Mouse (Mus musculus) A20 (cell line): ENCODE results near the gene Xpnpep2.
A peak's percentile ranks its signal among the peaks of the same experiment; 100 is the strongest.

Experiments used
- DNase-seq: peaks from one replicate; pipeline ENCODE4 v3.0.0-alpha.2; 2011; ENCODE audit warnings: low read depth, low spot score

The Xpnpep2 gene

DNA sequence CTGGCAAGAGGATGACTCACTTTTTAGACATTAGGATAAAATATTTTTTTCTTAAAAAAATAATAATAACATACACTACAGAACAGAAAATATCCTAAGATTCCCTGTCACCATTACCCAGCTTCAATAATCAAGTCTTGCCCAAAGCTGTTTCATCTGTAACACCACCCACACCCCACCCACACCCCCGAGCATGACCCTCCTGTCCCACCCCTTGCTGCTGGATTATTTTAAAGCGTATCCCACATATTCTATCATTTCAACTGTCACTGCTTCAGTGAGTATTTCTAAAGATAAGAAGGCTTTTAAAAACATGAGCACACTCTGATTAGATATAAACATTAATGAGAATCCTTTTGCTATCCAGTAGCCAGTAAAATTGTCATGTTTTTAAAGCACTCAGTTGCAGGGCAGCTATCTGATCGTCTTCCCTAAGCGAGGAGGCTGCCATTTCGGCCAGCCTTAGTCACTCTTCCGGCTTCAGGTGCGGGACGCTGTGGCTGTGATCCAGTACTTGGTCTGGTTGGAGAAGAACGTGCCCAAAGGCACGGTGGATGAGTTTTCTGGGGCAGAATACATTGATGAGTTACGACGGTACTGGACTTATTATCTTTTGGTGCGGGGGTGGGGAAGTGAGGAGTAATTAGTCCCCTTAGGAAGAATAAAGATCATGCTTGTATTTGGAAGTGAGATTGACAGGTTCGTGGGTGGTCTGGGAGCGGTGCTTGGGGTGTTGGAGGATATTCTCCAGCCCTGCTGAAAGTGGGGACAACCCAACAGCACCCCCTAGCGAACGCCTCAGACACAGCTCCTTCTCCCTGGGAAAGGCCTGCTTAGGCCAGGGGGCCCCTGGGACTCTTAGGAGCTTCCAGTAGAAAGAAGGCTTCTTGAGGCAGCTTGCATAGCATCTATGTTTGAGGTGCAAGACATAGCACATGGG lies 15.9 kb downstream of the Xpnpep2 start:
- peak; percentile 47 for DNase-seq

DNA sequence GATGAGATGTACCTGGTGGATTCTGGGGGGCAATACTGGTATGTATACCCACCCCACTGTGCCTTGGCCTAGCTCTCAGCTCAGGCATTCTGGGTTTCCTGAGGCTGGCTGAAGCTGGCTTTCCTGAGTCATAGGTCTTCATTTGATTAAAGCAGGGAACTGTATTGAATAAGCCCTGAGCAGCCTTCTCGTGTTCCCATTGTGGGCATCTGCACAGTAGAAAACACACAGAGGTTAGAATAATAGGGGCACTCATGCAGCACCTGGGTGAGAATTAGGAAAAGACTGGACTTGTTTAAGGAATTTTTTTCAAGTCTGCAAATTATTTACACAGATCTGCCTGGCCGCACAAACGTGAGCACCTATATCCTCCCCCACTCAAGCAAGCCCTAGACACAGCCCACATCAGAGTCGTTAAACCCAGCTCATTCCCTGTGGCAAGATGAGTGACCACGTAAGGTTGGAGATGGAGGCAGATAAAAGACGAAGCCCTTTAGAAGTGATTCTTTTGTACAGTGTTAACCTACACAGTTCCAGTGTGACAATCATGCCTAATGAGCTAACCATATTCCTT lies 18.5 kb downstream of the Xpnpep2 start:
- peak; percentile 5 for DNase-seq

DNA sequence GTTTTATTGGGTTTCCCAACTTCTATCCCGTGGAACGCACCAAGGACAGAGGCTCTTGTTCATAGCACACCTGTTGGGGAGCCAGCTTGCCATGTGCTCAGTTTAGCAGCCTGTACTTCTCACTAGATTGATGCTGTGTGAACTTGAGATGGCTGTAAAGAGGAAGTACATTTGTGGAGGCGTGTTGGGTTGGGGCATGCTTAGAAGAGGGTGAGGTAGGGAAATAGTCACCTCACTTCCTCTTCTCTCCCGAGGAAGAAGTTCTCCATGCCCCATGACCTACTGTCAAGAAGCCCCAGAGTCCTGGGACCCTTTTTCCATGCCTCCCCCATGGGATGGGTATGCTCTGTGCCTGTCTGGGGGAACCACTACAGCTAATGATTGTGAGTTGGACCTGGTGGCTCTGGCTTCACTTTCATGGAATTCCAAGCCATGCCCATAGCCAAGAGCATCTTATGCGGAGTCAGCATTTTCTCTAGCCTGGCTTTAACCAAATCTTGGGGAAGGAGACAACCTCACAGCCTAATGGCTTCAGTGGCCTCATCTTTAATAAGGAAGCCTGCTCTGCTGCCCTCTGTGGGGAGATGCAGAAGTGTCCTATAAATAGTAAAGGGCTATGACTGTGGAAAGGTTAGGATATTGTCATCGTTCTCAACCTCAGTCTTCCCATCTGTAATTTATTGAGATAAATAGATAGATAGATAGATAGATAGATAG lies 19.1 kb downstream of the Xpnpep2 start:
- peak; percentile 72 for DNase-seq

DNA sequence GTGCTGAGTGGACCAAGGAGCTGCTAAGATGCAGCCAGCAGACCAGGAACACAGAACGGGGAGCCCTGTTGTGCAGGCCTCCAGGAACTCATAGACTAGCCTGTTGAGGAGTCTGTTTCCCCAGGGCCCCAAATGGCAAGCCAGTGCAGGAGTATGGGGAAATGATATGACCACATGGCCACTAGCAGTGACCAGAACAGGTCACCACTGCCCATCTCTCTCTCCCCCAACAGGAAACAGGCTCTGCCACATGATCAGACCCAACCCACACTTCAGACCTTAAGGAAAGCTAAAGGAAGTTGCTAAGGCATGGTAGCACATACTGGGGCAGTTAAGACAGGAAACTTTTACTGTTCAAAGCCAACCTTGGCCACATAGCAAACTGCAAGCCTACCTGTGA lies 20.6 kb downstream of the Xpnpep2 start:
- no peak for DNase-seq

DNA sequence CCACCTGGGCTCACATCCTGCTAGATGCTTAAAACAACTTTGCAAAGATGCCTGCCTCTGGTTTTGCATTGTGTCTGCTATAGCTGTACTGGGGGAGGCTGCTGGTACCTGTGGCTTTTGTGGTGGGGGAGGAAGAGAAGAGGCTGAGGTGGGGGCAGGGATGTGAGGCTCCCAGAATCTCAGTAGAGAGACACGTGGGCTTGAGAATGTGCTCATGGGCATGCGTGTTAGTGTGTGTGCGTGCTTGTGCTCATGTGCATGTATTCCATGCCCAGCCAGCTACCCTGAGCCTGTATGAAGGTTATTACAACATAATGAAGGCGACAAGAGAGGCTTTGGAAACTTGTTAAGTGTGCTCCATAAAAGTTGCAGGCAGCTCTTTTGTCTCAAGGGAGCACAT lies 28.4 kb downstream of the Xpnpep2 start:
- DNase-seq: peak; percentile 14

DNA sequence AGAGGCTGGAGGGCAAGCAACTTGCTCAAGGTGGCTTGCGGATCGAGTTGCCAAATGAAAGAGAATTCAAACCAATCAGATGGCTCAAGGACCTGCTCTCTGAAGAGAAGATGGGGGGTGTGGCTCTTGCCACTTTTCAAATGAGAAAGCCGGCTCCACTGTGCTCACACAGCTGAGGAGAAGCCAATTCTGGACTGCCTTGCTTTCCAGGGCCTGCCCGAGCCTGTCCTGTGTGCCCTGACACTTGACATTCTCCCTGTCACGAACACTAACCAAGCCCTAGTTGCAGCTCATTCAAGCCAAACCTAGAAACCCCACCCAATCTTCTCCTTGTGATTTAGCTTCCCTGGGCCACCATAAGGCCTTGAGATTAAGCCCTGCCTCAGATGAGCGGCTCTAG lies 29.5 kb downstream of the Xpnpep2 start:
- no peak for DNase-seq

DNA sequence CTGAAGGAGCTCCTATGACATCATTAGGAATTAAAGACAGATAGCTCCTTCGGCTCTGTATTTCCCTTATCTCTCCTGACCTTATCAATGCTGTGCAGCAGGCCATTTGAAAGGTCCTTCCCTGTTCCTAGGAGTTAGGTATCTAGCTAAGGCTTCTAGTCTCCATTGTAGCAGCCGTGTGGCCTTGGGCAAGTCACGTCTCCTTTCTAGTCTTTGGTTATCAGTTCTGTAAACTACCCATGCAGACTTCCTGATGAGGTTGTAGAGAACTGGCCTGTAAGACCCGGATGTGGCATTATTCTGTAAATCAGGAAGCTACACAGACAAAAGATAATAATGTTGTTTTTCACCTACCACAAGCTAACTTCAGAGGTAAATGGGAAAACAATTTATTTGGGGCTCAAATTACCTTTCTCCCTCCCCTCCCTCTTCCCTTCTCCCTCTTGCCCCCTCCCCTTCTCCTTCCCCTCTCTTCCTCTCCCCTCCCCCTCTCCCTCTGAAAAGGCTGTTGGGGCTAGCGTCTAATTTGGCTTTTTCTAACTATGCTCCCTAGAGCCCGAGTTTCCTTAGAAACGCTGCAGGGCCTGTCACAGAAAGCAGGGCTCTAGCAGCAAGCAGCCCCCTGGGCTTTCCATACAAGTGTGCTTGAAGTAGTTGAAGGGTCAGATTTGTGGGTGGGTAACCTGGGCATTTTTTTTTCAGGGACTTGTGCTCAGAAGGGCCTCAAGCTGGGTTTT lies 30.2 kb downstream of the Xpnpep2 start:
- peak; percentile 79 for DNase-seq

DNA sequence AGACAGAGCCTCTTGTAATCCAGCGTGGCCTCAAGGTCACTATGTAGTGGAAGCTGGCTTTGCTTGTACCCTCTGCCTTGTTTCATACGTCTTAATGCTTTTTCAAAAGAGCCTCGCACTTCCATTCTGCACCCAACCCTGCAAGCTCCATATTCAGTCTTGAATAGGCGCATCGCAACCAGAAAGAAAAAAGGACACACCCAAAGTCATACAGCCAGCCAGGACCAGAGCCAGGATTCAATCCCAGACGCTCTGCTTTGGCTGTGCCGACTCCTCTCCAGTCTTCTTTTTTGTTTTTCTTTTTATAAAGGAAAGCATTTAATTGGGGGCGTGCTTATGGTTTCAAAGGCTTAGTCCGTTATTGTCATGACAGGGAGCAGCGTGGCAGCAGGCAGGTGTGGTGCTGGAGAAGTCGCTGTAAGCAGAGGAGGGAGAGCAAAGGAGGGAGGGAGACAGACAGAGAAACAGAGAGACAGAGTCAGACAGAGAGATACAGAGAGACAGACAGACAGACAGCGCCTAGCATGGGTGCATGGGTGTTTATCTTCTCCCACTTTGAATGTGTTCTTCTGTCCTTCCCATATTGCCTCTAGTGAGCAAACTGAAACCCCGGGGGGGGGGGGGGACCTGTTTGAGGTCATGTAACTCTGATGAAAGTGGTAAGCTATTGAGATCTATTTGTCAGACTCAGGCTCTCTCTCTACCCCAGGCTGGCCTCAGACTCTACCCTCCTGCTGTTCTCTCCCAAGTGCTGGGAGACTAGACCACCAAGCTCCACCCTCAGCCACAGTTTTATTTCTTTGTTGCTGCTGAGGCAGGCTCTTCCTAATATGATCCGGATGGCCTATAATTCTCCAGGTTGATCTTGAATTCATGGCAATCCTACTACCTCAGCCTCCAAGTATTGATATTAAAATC lies 31.1 kb downstream of the Xpnpep2 start:
- peak; percentile 68 for DNase-seq

DNA sequence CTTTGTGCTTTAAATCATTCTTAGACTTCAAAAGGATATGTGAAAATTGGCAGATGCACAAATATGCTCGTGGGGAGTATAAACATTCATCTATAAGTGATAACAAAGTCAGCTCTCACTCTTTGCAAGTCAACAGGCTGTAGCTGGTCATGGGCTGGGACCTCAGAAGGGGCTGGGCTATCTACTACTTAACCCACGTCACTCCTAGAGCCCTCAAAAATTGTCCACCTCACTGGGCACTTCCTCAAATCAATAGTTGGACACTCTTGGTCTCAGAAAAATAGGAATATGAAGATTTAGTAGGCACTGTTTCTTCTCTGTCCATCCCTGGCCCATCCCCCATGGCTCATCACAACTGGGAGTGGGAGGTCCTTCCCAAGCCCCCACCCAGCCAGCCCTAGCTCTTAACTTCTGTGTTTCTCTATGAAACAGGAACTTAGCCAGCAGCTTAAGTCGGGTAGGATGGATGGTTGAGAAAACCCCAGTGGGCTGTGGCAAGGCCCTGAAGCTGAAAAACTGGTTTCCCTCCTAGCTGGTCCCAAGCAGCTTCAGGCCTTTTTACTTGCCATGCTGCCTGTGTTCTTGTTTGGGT lies 31.9 kb downstream of the Xpnpep2 start:
- DNase-seq: peak; percentile 85

DNA sequence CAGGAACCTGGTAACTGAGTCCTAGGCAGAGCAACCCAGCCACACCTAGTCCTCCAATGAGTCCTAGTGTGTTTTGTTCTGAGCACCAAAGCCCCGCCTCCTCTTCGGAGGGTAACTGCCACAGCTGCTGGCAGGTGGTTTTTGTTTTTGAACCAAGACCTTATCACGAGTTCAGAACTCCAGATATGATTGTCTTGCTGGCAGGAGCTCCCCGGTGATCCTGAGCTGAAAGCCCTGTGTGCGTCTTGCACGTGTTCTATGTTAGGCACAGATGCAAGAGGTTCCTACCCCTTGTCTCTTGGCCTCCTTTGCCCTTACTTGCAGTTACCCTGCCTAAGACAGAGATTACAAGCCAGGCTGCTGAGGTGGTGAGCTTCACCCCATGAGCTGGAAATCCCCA lies 33.0 kb downstream of the Xpnpep2 start:
- DNase-seq: peak; percentile 87

DNA sequence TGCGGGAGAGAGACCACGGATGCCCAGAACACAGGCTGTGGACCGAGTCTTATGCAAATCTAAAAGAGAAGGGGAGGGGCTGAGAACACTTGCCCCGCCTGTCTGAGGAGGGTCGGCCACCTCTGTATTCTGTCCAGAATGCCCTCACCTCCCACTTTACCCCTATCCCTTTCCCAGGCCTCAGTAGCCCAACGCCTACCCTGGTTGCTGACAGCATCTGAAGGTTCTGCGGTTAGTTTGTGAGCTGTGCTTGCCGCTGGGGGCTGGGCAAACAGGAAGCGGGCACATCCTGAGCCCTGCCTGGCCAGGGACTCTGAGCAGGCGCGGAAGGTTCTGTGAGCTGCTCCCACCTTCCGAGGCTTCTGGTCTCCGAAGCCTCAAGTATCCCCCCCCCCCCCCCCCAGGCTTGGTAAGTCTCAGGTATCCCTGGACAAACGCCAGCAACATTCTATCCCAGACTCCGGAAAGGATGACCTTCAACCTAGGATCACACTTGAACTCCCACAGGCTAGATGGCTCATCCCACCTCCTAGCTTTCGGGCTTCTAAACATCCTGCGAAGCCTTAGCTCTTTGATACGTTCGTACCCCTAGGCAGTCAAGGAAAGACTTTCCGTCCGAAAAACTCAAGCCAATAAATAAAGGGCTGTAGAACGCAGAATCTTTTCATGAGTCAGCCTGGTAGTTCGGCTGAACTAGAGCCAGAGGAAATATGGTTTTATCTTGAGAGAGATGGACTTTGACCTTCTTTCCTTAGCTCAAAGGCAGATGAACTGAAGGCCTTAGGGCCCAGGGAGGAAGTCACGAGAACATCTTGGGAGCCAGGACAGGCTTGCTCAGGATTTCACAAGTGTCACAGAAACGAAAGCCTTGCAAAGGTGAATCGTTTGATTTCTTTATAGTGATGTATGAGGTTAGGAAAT lies 35.1 kb downstream of the Xpnpep2 start:
- DNase-seq: peak; percentile 72

DNA sequence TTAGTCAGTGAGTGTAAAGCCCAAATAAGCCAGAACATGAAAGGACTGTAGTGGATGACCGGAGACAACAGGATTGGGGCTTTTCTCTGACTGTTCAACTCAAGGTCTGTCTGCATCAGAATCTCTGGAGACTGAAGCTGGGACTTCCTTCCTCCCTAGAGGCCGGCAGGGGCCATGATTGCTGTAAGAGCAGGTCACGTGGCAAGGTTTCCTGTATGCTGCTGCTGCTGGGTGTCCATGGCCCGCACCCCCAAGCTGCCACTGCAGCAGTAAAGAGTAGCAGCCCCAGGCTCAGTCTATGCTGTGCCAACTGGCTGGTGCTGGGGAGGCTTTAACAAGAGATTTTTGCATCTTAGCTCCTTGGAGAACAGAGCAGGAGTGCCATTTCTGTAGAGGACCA lies 37.7 kb downstream of the Xpnpep2 start, which contains the start of gene Sash3:
TSS of gene Sash3 (plus strand) at position 175 of the 400 bp plus-strand sequence.
- no peak for DNase-seq

DNA sequence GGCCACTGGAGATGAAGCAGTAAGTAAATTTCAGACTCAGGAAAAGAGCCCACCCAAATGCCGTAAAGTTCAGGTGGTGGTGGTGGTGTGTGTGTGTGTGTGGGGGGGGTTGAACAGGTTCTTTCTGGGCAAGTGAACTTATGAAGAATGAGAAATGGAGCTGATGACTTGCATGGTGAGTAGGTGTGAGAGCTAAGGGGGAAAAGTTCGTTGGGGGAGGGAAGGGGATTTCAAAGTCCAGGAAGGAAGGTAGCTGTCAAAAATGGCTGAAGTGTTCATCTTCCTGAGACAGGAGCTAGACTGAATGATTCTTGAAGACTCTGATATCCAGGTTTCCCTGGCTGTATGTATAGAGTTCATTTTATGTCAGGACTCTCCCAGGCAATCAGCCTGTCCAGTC lies 38.7 kb downstream of the Xpnpep2 start:
- peak; percentile 8 for DNase-seq

DNA sequence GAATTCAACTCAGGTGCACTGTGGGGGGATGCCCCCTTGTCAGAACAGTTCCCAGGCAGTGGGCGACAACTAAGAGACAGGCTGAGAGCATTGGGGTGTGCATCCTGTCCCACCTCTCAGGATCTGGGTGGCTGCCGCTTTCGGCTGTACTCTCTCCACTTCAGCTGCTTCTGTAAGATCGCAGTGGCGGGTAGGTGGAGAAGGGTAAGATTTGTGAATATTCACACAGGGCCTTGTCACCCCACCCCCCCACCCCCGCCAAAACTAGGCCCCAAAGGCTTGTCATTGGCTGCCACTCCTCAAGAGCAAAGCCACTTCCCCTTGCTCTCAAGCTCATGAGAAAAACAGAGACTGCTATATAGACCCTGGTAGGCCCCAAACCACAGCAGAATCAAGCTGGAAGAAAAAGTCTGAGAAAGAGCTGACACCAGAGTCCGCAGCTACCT lies 39.2 kb downstream of the Xpnpep2 start:
- peak; percentile 70 for DNase-seq

DNA sequence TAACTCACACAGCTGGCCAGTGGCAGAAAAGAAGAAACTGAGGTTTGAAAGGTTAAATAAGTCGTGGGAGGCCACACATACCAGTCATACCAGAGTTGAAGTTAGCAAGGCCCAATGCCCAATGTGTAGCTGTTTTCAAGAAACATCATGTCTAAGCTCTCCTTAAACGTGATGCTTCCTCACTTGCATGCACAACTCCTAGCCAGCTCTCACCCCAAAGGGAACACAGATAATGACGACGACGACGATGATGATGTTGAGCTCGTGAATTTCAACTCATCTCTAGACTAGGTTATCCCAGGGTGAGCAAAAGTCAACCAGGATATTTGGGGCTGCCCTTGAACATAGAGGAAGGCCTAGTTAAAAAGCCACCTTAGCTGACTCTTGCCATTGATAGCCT lies 43.6 kb downstream of the Xpnpep2 start:
- peak; percentile 57 for DNase-seq

DNA sequence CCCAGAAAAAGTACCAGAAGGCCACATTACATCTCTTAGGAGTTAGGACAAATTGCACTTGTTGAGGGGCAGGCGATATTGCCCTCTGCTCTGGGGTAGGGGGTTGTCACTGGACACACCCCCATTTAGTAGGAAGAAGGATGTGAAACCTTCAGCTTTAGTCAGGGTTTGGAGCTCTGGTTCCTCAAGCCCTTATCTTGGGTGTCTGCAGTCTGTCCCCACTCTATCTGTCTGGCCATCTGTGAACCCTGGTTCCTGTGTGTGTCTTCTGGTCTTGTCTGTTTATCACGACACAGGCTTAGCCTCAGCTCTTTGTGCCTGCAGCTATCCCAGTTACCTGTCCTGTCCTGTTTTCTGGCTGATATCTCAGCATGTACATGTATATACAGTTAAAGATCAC lies 44.9 kb downstream of the Xpnpep2 start:
- peak; percentile 70 for DNase-seq

DNA sequence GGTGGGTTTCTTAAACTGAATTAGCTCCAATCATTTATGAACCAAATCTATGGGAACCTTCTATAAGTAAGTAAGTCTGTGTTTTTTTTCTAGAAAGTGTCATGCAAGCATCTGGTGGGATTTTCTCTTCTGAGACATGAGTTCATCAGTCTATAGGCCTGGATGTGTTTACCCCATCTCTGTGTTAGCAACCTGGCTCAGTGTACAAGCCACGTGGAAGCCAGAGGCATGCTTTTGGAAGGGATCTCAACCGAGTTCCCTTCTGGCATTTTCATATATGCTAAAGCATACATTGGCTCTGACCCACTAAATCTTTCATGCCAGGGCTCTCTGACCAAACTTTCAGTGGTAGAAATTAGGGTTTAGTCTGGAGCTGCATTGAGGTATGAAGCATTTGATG lies 45.4 kb downstream of the Xpnpep2 start:
- DNase-seq: no peak

DNA sequence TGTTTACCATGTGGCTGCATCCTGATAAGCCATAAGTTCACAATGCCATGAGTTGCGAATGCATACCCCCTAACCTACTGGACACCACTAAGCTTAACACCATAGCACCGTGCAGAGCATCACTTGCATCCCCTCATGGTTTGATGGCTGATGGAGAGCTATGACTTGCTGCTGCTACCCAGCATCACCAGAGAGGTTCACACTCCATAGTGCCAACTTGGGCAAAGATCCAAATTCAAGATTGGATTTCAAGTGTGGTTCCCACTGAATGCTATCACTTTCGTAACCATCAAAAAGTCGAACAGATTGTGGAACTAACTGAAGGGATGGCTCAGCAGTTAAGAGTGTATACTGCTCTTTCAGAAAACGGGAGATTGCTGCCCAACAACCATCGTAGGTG lies 47.0 kb downstream of the Xpnpep2 start:
- no peak for DNase-seq

DNA sequence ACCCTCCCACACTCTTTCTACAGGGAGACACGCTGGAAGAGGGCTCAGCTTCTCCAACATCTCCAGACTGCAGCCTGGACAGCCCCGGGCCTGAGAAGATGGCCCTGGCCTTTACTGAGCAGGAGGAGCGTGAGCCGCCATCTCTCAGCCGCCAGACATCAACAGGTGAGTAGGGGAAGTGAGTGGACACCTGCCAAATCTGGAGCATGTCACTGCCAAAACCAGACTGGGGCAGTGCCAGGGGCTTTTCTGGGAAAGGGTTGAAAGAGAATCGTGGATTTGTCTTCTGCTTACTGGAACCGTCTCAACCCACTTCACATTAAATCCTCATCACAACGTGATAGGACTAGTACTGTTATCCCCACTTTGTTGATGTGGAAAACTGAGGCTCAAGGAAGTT lies 48.9 kb downstream of the Xpnpep2 start:
- no peak for DNase-seq
